Mouse (Mus musculus): ENCODE measurements around the gene Wbp1. TPM values are rescaled to one million over a fixed set of nuclear protein-coding genes. Genes with fewer than 3 reads are reported as not detected.

Gene Wbp1
- polyA plus RNA-seq, 2 experiments: 22.0 to 27.7 TPM

DNA sequence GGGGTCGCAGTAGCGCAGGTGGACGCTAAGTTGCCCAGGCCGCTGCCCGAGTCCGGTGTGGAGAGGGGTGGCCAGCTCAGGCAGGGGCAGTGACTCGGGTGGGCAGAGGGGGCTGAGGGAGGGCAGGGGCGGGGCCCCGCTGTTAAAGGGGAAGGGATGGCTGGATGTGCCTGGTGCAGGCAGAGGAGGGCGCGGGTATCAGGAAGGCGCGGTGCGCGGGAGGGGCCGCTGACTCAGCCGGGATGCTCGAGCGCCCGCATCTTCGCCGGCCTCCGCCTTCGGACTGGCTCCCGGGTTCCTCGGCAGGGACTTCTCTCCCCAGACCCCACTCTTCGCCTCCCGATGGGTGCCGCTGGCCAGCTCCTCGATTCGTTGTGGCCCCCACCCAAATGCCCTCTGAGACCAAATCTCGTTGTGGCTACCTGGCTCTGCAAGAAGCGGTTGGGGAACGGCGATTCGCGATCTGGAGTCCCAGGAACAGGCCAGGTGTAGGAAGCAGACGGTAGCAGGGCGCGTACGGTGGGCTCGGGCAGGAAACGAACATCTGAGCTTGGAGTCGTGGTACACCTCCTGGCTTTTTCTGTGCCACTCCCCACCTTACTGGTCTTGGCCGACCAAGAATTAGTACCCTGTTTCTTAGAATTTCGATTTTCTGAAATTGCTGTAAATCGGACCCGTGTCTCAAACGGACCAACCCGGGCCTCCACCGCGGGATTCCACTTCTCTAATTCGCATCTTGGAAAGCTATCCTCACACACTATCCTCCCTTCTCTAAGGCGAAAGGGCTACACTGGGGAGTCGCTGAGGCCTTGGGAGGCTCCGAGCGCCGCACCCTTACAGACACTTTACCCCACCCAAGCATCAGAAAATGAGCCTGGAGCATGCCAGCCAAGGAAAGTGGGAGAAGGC, 50.8 kb downstream of the Wbp1 start:
- Histone ChIP-seq H3K9me3 (ENCODE audit: control insufficient read depth, low read length) (no peaks in the 10 kb centered on the region), H3K9ac (replicated peaks) (no peak overlapping the region), H3K4me1 (replicated peaks; ENCODE audit: control insufficient read depth in 2 of 2, insufficient read depth in 2 of 2, low read length in 1 of 2) (no peaks in the 10 kb centered on the region), H3K4me2 (ENCODE audit: low read depth) (peak overlapping the region; percentile 8; the same call in 1 of the 2 replicates), H3K4me3 (ENCODE audit: insufficient read depth in 1 of 2, low read depth in 2 of 2, low read length in 2 of 2) (peak overlapping the region in 1 of 2 experiments; percentile 16; a peak in 1 of 4 replicates), H3K27me3 (ENCODE audit: control insufficient read depth, insufficient read depth, low read length) (peaks cover 96% of the 10 kb centered on the region), H3K36me3 (replicated peaks; ENCODE audit: control insufficient read depth, insufficient read depth, low read depth) (no peaks in the 10 kb centered on the region), H3K27ac (no peak overlapping the region)
- WGBS (ENCODE audit: insufficient replicate concordance): 2% methylated on average over 58 of the region's 58 CpGs
- no peak for DNase-seq (ENCODE audit: low read depth in 3 of 3, low spot score in 3 of 3)
- ATAC-seq (ENCODE audit: insufficient read depth): no peak
- TF ChIP-seq EP300 (IDR thresholded peaks at IDR 0.05; ENCODE audit: low read depth): no peak
- no peak for TF ChIP-seq CTCF (IDR thresholded peaks at IDR 0.05; ENCODE audit: low read depth)

- DNase-seq (ENCODE audit: low read depth in 3 of 3, low spot score in 3 of 3) (no peak), ATAC-seq (ENCODE audit: insufficient read depth) (no peak)
- peak within 1 kb of the TSS in 1 of 2 experiments; percentile 16; a peak in 1 of 4 replicates for H3K4me3 ChIP-seq (ENCODE audit: insufficient read depth in 1 of 2, low read depth in 2 of 2, low read length in 2 of 2)
- peaks cover 96% of the 10 kb centered on the region for H3K27me3 ChIP-seq (ENCODE audit: control insufficient read depth, insufficient read depth, low read length)
- 1% methylated on average over 10 of the region's 10 CpGs for WGBS (ENCODE audit: insufficient replicate concordance)
- H3K9ac ChIP-seq (replicated peaks): no peak within 1 kb of the TSS
- H3K4me2 ChIP-seq (ENCODE audit: low read depth): peak within 1 kb of the TSS; percentile 8; the same call in 1 of the 2 replicates
- no peaks in the 10 kb centered on the region for H3K4me1 ChIP-seq (replicated peaks; ENCODE audit: control insufficient read depth in 2 of 2, insufficient read depth in 2 of 2, low read length in 1 of 2)
- TF ChIP-seq CTCF (IDR thresholded peaks at IDR 0.05; ENCODE audit: low read depth): no peak
- TF ChIP-seq EP300 (IDR thresholded peaks at IDR 0.05; ENCODE audit: low read depth): no peak
- no peaks in the 10 kb centered on the region for H3K36me3 ChIP-seq (replicated peaks; ENCODE audit: control insufficient read depth, insufficient read depth, low read depth)
- H3K27ac ChIP-seq: no peak within 1 kb of the TSS
- H3K9me3 ChIP-seq (ENCODE audit: control insufficient read depth, low read length): no peaks in the 10 kb centered on the region
Measured at GRCm38 (mm10) chr6:83070247-83070310, 51.3 kb downstream of the Wbp1 start, which contains the start of gene Tlx2. TSS of gene Tlx2 (minus strand) at chr6:83070293.

- H3K9me3 ChIP-seq (ENCODE audit: control insufficient read depth, low read length): no peaks in the 10 kb centered on the region
- ATAC-seq (ENCODE audit: insufficient read depth): no peak
- no peaks in the 10 kb centered on the region for H3K36me3 ChIP-seq (replicated peaks; ENCODE audit: control insufficient read depth, insufficient read depth, low read depth)
- H3K4me1 ChIP-seq (replicated peaks; ENCODE audit: control insufficient read depth in 2 of 2, insufficient read depth in 2 of 2, low read length in 1 of 2): no peaks in the 10 kb centered on the region
- peaks cover 98% of the 10 kb centered on the region for H3K27me3 ChIP-seq (ENCODE audit: control insufficient read depth, insufficient read depth, low read length)
- no peak overlapping the region; the same call in 1 of the 2 replicates for H3K4me2 ChIP-seq (ENCODE audit: low read depth)
- WGBS (ENCODE audit: insufficient replicate concordance): 2% methylated on average over 69 of the region's 69 CpGs
- H3K27ac ChIP-seq: no peak overlapping the region
- peak overlapping the region in 1 of 2 experiments; percentile 3; a peak in 1 of 4 replicates for H3K4me3 ChIP-seq (ENCODE audit: insufficient read depth in 1 of 2, low read depth in 2 of 2, low read length in 2 of 2)
- TF ChIP-seq EP300 (IDR thresholded peaks at IDR 0.05; ENCODE audit: low read depth) (no peak), CTCF (IDR thresholded peaks at IDR 0.05; ENCODE audit: low read depth) (no peak)
- no peak for DNase-seq (ENCODE audit: low read depth in 3 of 3, low spot score in 3 of 3)
- no peak overlapping the region for H3K9ac ChIP-seq (replicated peaks)
Measured at GRCm38 (mm10) chr6:83069488-83070246, 51.7 kb downstream of the Wbp1 start.

MicroRNAs within 50 kb of the gene (microRNA counts, 519-probe panel; counts per million panel counts)
- 69.9 counts per million for microRNA mmu-miR-3470a+mmu-miR-3470b

Small RNA genes lying within 50 kb of the gene (microRNA-seq; reads per million reads assigned to microRNA genes)
- not detected for gene Mir3470a

Other genes starting within 250 kb of the Wbp1 start
- 0.03 and 0.04 TPM in 2 replicates for gene Sema4f, start 181.8 kb downstream of the Wbp1 start, polyA plus RNA-seq (2012; rRNA removed)
- gene Sema4f, start 181.8 kb downstream of the Wbp1 start, polyA plus RNA-seq (2014; fragmentation: Nextera tagmentation; extraction: Ambion mirVana): not detected in 2 replicates
- gene M1ap, start 174.7 kb downstream of the Wbp1 start, polyA plus RNA-seq (2012; rRNA removed): 7.7 and 9.4 TPM in 2 replicates
- 14.4 and 15.0 TPM in 2 replicates for gene M1ap, start 174.7 kb downstream of the Wbp1 start, polyA plus RNA-seq (2014; fragmentation: Nextera tagmentation; extraction: Ambion mirVana)
- gene Dok1, start 88.1 kb downstream of the Wbp1 start, polyA plus RNA-seq (2012; rRNA removed): 13.9 and 14.9 TPM in 2 replicates
- gene Dok1, start 88.1 kb downstream of the Wbp1 start, polyA plus RNA-seq (2014; fragmentation: Nextera tagmentation; extraction: Ambion mirVana): 12.7 and 15.7 TPM in 2 replicates
- 0.92 and 1.6 TPM in 2 replicates for gene Loxl3, start 87.4 kb downstream of the Wbp1 start, polyA plus RNA-seq (2012; rRNA removed)
- gene Loxl3, start 87.4 kb downstream of the Wbp1 start, polyA plus RNA-seq (2014; fragmentation: Nextera tagmentation; extraction: Ambion mirVana): 1.1 TPM in 2 replicates
- gene Aup1, start 67.0 kb downstream of the Wbp1 start, polyA plus RNA-seq (2012; rRNA removed): 172 and 269 TPM in 2 replicates
- 128 and 136 TPM in 2 replicates for gene Aup1, start 67.0 kb downstream of the Wbp1 start, polyA plus RNA-seq (2014; fragmentation: Nextera tagmentation; extraction: Ambion mirVana)
- gene Htra2, start 66.3 kb downstream of the Wbp1 start, polyA plus RNA-seq (2012; rRNA removed): 75.7 and 80.9 TPM in 2 replicates
- 54.3 and 54.9 TPM in 2 replicates for gene Htra2, start 66.3 kb downstream of the Wbp1 start, polyA plus RNA-seq (2014; fragmentation: Nextera tagmentation; extraction: Ambion mirVana)
- gene Dqx1, start 63.7 kb downstream of the Wbp1 start, polyA plus RNA-seq (2012; rRNA removed): 7.7 and 7.8 TPM in 2 replicates
- 2.9 and 3.1 TPM in 2 replicates for gene Dqx1, start 63.7 kb downstream of the Wbp1 start, polyA plus RNA-seq (2014; fragmentation: Nextera tagmentation; extraction: Ambion mirVana)
- gene Tlx2, start 51.3 kb downstream of the Wbp1 start, polyA plus RNA-seq (2012; rRNA removed): 0.05 TPM in 1 of 2 replicates, not detected in the other
- gene Tlx2, start 51.3 kb downstream of the Wbp1 start, polyA plus RNA-seq (2014; fragmentation: Nextera tagmentation; extraction: Ambion mirVana): not detected in 2 replicates
- 16.5 and 21.0 TPM in 2 replicates for gene Pcgf1, start 43.7 kb downstream of the Wbp1 start, polyA plus RNA-seq (2012; rRNA removed)
- 15.0 and 19.7 TPM in 2 replicates for gene Pcgf1, start 43.7 kb downstream of the Wbp1 start, polyA plus RNA-seq (2014; fragmentation: Nextera tagmentation; extraction: Ambion mirVana)
- 0.27 and 0.46 TPM in 2 replicates for gene Lbx2, start 35.2 kb downstream of the Wbp1 start, polyA plus RNA-seq (2012; rRNA removed)
- gene Lbx2, start 35.2 kb downstream of the Wbp1 start, polyA plus RNA-seq (2014; fragmentation: Nextera tagmentation; extraction: Ambion mirVana): 0.35 TPM in 1 of 2 replicates, not detected in the other
- 1.0 and 1.1 TPM in 2 replicates for gene Ccdc142, start 20.0 kb downstream of the Wbp1 start, polyA plus RNA-seq (2012; rRNA removed)
- gene Ccdc142, start 20.0 kb downstream of the Wbp1 start, polyA plus RNA-seq (2014; fragmentation: Nextera tagmentation; extraction: Ambion mirVana): 0.23 and 0.39 TPM in 2 replicates
- gene Gm42688, start 19.9 kb downstream of the Wbp1 start, polyA plus RNA-seq (2012; rRNA removed): 2.2 and 2.4 TPM in 2 replicates
- gene Gm42688, start 19.9 kb downstream of the Wbp1 start, polyA plus RNA-seq (2014; fragmentation: Nextera tagmentation; extraction: Ambion mirVana): 0.76 and 0.86 TPM in 2 replicates
- 41.1 and 56.6 TPM in 2 replicates for gene Mrpl53, start 12.5 kb downstream of the Wbp1 start, polyA plus RNA-seq (2012; rRNA removed)
- gene Mrpl53, start 12.5 kb downstream of the Wbp1 start, polyA plus RNA-seq (2014; fragmentation: Nextera tagmentation; extraction: Ambion mirVana): 87.1 and 87.4 TPM in 2 replicates
- gene Mogs, start 6.1 kb downstream of the Wbp1 start, polyA plus RNA-seq (2012; rRNA removed): 33.9 and 36.9 TPM in 2 replicates
- gene Mogs, start 6.1 kb downstream of the Wbp1 start, polyA plus RNA-seq (2014; fragmentation: Nextera tagmentation; extraction: Ambion mirVana): 28.2 and 32.4 TPM in 2 replicates
- 9.4 and 11.6 TPM in 2 replicates for gene Ino80b, start 3.9 kb upstream of the Wbp1 start, polyA plus RNA-seq (2012; rRNA removed)
- gene Ino80b, start 3.9 kb upstream of the Wbp1 start, polyA plus RNA-seq (2014; fragmentation: Nextera tagmentation; extraction: Ambion mirVana): 4.4 and 5.2 TPM in 2 replicates
- gene Rtkn, start 13.9 kb upstream of the Wbp1 start, polyA plus RNA-seq (2012; rRNA removed): 11.1 TPM in 2 replicates
- gene Rtkn, start 13.9 kb upstream of the Wbp1 start, polyA plus RNA-seq (2014; fragmentation: Nextera tagmentation; extraction: Ambion mirVana): 5.3 and 5.5 TPM in 2 replicates
- 0.15 and 0.44 TPM in 2 replicates for gene Wdr54, start 34.8 kb upstream of the Wbp1 start, polyA plus RNA-seq (2012; rRNA removed)
- 0.32 and 0.35 TPM in 2 replicates for gene Wdr54, start 34.8 kb upstream of the Wbp1 start, polyA plus RNA-seq (2014; fragmentation: Nextera tagmentation; extraction: Ambion mirVana)
- gene 1700003E16Rik, start 34.8 kb upstream of the Wbp1 start, polyA plus RNA-seq (2012; rRNA removed): not detected in 2 replicates
- gene 1700003E16Rik, start 34.8 kb upstream of the Wbp1 start, polyA plus RNA-seq (2014; fragmentation: Nextera tagmentation; extraction: Ambion mirVana): 0.06 and 0.15 TPM in 2 replicates
- gene Dctn1, start 44.4 kb upstream of the Wbp1 start, polyA plus RNA-seq (2012; rRNA removed): 16.9 and 21.1 TPM in 2 replicates
- gene Dctn1, start 44.4 kb upstream of the Wbp1 start, polyA plus RNA-seq (2014; fragmentation: Nextera tagmentation; extraction: Ambion mirVana): 22.5 and 24.0 TPM in 2 replicates
- gene Slc4a5, start 98.3 kb upstream of the Wbp1 start, polyA plus RNA-seq (2012; rRNA removed): 1.1 and 1.4 TPM in 2 replicates
- 0.52 and 0.73 TPM in 2 replicates for gene Slc4a5, start 98.3 kb upstream of the Wbp1 start, polyA plus RNA-seq (2014; fragmentation: Nextera tagmentation; extraction: Ambion mirVana)
- 28.5 and 44.4 TPM in 2 replicates for gene Mthfd2, start 204.3 kb upstream of the Wbp1 start, polyA plus RNA-seq (2012; rRNA removed)
- gene Mthfd2, start 204.3 kb upstream of the Wbp1 start, polyA plus RNA-seq (2014; fragmentation: Nextera tagmentation; extraction: Ambion mirVana): 66.0 and 67.7 TPM in 2 replicates
- gene Mob1a, start 204.5 kb upstream of the Wbp1 start, polyA plus RNA-seq (2012; rRNA removed): 19.0 and 25.2 TPM in 2 replicates
- 39.4 and 43.3 TPM in 2 replicates for gene Mob1a, start 204.5 kb upstream of the Wbp1 start, polyA plus RNA-seq (2014; fragmentation: Nextera tagmentation; extraction: Ambion mirVana)
- 28.8 and 92.1 TPM in 2 replicates for gene Bola3, start 227.6 kb upstream of the Wbp1 start, polyA plus RNA-seq (2012; rRNA removed)
- 342 and 357 TPM in 2 replicates for gene Bola3, start 227.6 kb upstream of the Wbp1 start, polyA plus RNA-seq (2014; fragmentation: Nextera tagmentation; extraction: Ambion mirVana)